Mouse (Mus musculus): ENCODE data around the gene Pigm. TPM values are rescaled to one million over a fixed set of nuclear protein-coding genes. Genes with fewer than 3 reads are reported as not detected.

Gene Pigm
- polyA plus RNA-seq, 1 experiment from 2014 or later: 6.6 TPM

DNA sequence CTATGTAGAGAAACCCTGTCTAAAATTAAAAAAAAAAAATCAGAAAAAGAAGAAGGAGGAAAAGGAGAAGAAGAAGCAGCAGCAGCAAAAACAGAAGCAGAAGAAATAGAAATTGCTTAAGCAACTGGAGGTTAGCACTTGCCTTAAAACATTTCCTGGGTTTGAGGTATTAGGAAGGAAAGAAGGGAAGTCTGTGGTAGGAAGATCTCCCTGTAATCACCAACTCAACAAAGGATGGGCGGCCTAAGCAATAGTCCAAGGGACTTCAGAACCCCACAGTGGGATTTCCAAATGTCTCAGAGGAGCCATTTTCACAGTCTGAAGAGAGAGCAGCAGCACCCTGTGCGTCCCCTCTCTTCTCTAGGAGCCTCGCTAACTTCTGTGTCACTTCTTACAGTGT is 23.9 kb upstream of the Pigm start:
- Histone ChIP-seq H3K4me1 (peaks cover 11% of the 10 kb centered on the region), H3K4me2 (no peak overlapping the region), H3K4me3 (no peak overlapping the region), H3K27me3 (peaks cover 49% of the 10 kb centered on the region), H3K27ac (no peak overlapping the region), H3K9me3 (no peaks in the 10 kb centered on the region), H3K36me3 (no peaks in the 10 kb centered on the region), H3K9ac (no peak overlapping the region)
- 82% methylated on average over 3 of the region's 3 CpGs for WGBS
- ATAC-seq (ENCODE audit: insufficient number of reproducible peaks, insufficient read depth, low FRiP score, low TSS enrichment, low read depth): no peak

DNA sequence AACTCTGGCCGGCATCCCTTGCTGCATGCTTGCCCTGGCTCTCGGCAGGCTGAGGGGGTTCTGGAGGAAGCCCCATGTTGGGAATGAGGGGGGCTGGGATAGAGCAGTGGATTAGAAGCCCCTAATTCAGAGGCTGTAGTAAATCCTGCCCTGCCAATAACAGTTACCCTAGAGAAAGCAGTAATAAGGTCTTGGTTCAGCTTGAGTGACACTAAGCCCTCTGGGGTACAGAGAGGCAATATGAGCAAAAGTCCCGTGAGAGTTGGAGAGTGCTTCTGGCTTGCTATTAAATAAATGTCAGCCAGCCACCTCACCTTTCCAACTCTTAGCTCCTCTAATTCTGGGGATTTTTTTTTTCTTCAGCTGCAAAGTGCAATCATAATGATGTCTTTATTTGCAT is 21.0 kb upstream of the Pigm start:
- Histone ChIP-seq H3K4me2 (no peak overlapping the region), H3K27me3 (peaks cover 45% of the 10 kb centered on the region), H3K9ac (no peak overlapping the region), H3K27ac (no peak overlapping the region), H3K4me3 (no peak overlapping the region), H3K36me3 (no peaks in the 10 kb centered on the region), H3K4me1 (peaks cover 4% of the 10 kb centered on the region), H3K9me3 (no peaks in the 10 kb centered on the region)
- WGBS: 30% methylated on average over 3 of the region's 3 CpGs
- no peak for ATAC-seq (ENCODE audit: insufficient number of reproducible peaks, insufficient read depth, low FRiP score, low TSS enrichment, low read depth)

DNA sequence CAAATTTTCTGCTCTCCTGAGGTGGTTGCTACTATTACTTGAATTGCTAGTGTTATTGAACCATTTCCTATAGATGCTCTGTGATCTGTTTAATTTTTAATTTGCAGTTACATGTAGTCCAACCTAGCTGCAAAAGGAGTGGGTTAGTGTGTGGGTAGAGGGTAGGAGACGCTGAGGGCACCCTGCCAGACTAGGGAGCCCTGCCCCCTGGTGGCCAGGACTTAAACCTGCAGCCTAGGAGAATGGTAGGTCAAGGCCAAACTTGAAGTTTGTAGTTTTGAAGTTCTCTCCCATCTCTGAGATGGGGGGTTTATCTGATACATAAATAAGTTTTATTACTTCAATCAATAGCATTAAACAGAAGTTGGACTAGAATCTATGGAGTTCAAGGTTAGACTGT is 18.8 kb upstream of the Pigm start:
- ATAC-seq (ENCODE audit: insufficient number of reproducible peaks, insufficient read depth, low FRiP score, low TSS enrichment, low read depth): no peak

DNA sequence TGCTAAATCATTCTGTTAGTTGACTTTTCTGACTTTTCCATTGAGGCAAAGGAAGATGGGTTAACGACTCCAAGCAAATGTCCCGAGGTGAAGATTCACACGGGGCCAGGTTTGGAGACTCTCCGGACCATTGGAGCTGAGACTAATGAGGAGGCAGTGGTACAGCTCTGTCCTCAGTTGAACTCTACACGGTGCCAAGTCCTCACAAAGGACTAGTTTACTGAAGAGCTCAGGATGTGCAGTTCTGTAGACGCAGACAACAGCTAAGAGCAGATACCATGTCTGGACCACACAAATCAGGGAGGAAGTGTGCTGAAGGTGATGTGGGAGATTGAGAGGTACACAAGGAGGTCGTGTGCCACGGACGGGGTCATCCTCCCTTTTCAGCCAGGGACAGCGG is 18.0 kb upstream of the Pigm start:
- Histone ChIP-seq H3K4me1 (no peaks in the 10 kb centered on the region), H3K9ac (no peak overlapping the region), H3K27ac (no peak overlapping the region), H3K4me2 (no peak overlapping the region), H3K9me3 (no peaks in the 10 kb centered on the region), H3K4me3 (no peak overlapping the region), H3K27me3 (peaks cover 23% of the 10 kb centered on the region; the same call in 1 of the 2 replicates), H3K36me3 (no peaks in the 10 kb centered on the region)
- 76% methylated on average over 10 of the region's 10 CpGs for WGBS
- ATAC-seq (ENCODE audit: insufficient number of reproducible peaks, insufficient read depth, low FRiP score, low TSS enrichment, low read depth): no peak

More for the DNA sequence above, 18.8 kb upstream of the Pigm start:
- Histone ChIP-seq H3K4me3 (no peak overlapping the region), H3K4me2 (no peak overlapping the region), H3K9ac (no peak overlapping the region), H3K27me3 (peaks cover 26% of the 10 kb centered on the region; the same call in 1 of the 2 replicates), H3K4me1 (no peaks in the 10 kb centered on the region), H3K9me3 (no peaks in the 10 kb centered on the region), H3K27ac (no peak overlapping the region), H3K36me3 (no peaks in the 10 kb centered on the region)
- WGBS: 0% methylated on average over 1 of the region's 1 CpGs

DNA sequence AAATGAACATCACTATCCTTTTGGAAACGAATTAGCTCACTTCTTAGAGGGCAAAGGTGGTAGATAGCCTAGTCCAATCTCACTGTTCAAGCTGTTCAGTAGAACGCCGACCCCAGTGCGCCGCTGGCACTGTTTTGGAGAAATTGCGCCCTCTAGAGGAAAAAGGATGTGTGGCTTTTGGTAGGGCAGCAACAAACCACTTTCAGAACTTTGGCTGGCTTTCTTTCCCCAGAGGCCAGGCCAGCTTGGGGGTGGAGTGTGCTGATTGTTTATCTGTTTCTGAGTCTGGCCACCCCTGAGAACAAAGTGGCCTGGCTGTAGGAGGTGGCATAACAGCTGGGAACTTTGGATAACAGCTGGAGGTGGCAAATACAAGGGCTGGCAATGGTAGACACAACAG is 11.7 kb upstream of the Pigm start:
- no peak for ATAC-seq (ENCODE audit: insufficient number of reproducible peaks, insufficient read depth, low FRiP score, low TSS enrichment, low read depth)
- Histone ChIP-seq H3K9me3 (no peaks in the 10 kb centered on the region), H3K4me1 (0 out of 2 replicates have a peak, but pooled peaks cover 7% of the 10 kb centered on the region), H3K36me3 (no peaks in the 10 kb centered on the region), H3K27me3 (peaks cover 11% of the 10 kb centered on the region), H3K4me2 (no peak overlapping the region), H3K9ac (no peak overlapping the region), H3K4me3 (no peak overlapping the region), H3K27ac (no peak overlapping the region)
- 12% methylated on average over 6 of the region's 6 CpGs for WGBS

DNA sequence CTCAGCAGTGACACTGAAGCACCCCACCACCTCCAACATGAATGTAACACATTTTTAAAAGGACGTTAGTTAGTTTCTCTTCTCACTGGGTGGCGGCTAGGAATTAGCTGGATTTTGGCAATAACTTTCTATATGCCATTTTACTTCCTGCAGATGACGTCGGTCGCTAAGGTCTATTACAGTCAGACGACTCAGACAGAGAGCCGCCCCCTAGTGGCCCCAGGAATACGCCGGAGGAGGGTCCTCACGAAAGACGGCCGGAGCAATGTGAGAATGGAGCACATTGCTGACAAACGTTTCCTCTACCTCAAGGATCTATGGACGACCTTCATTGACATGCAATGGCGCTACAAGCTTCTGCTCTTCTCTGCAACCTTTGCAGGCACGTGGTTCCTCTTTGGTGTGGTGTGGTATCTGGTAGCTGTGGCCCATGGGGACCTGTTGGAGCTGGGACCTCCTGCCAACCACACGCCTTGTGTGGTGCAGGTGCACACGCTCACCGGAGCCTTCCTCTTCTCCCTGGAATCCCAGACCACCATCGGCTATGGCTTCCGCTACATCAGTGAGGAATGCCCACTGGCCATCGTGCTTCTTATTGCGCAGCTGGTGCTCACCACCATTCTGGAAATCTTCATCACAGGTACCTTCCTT is 7.5 kb upstream of the Pigm start:
- 29% methylated on average over 23 of the region's 23 CpGs for WGBS
- Histone ChIP-seq H3K9ac (no peak overlapping the region), H3K9me3 (no peaks in the 10 kb centered on the region), H3K4me2 (peak overlapping the region; percentile 41), H3K27me3 (peaks cover 14% of the 10 kb centered on the region), H3K4me1 (0 out of 2 replicates have a peak, but pooled peaks cover 7% of the 10 kb centered on the region), H3K27ac (no peak overlapping the region), H3K36me3 (no peaks in the 10 kb centered on the region), H3K4me3 (no peak overlapping the region)
- no peak for ATAC-seq (ENCODE audit: insufficient number of reproducible peaks, insufficient read depth, low FRiP score, low TSS enrichment, low read depth)

DNA sequence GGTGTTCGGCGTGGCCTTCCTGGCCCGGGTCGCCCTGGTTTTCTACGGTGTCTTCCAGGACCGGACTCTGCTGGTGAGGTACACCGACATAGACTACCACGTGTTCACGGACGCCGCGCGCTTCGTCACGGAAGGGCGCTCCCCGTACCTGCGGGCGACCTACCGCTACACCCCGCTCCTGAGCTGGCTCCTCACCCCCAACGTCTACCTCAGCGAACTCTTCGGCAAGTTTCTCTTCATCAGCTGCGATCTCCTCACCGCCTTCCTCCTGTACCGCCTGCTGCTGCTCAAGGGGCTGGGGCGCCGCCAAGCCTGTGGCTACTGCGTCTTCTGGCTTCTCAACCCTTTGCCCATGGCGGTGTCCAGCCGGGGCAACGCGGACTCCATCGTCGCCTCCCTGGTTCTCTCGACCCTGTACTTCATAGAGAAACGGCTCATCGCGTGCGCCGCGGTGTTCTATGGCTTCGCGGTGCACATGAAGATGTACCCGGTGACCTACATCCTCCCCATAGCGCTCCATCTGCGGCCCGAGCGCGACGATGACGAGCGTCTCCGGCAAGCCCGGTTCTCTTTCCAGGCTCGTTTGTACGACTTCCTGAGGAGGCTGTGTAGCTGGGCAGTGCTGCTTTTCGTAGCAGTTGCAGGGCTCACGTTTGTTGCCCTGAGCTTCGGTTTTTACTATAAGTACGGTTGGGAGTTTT is 562 bp downstream of the Pigm start:
- Histone ChIP-seq H3K9me3 (no peaks in the 10 kb centered on the region), H3K4me3 (peak overlapping the region; percentile 97), H3K4me2 (peak overlapping the region; percentile 98), H3K4me1 (peaks cover 29% of the 10 kb centered on the region), H3K27me3 (no peaks in the 10 kb centered on the region), H3K27ac (peak overlapping the region; percentile 57), H3K36me3 (peaks cover 28% of the 10 kb centered on the region), H3K9ac (peak overlapping the region; percentile 92)
- WGBS: 3% methylated on average over 61 of the region's 62 CpGs
- ATAC-seq (ENCODE audit: insufficient number of reproducible peaks, insufficient read depth, low FRiP score, low TSS enrichment, low read depth): peak; percentile 54; the same call in 1 of the 2 replicates

DNA sequence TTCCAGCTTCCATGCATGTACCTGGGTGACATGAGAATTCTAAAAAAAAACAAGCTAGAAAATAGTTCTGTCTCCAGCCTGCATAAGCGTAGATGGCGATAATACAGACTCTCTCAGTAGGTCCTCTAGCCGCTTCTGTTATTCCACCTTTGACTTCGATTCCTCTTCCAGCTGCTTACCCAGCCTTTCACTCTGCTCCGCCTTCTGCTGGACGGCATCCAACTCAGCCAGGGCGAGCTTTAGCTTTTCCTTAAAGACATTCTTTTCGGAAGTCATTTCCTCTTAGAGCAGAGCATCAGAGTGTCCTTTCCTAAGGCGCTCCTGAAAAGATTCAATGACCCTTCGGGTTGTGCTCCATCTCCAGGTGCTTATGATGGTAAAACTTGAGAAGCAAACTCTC is 3.7 kb downstream of the Pigm start:
- Histone ChIP-seq H3K36me3 (peaks cover 28% of the 10 kb centered on the region), H3K4me2 (no peak overlapping the region)
- 81% methylated on average over 10 of the region's 10 CpGs for WGBS

DNA sequence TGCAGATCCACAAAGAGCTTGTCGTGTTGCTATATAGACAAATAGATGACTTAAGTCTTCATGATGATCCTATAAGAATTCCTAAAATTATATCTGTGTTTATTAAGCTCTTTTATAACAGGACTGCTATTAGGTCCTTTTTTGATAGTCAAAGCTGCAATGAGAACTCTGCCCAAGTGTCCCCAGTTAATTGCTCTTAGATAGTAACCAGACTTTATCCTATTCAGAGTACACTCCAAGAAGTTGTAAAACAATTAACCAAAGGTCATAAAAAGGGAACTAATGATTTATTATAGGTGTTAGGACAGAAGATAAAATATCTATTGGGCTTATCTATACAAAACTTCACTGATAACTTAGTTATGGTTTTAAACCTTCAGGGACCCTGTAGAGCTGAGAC is 5.7 kb downstream of the Pigm start:
- ATAC-seq (ENCODE audit: insufficient number of reproducible peaks, insufficient read depth, low FRiP score, low TSS enrichment, low read depth): no peak
- peaks cover 25% of the 10 kb centered on the region for H3K4me1 ChIP-seq
- H3K9me3 ChIP-seq: no peaks in the 10 kb centered on the region
- no peak overlapping the region for H3K9ac ChIP-seq
- H3K27me3 ChIP-seq: no peaks in the 10 kb centered on the region
- 92% methylated on average over 1 of the region's 1 CpGs for WGBS
- H3K36me3 ChIP-seq: peaks cover 28% of the 10 kb centered on the region
- H3K4me2 ChIP-seq: no peak overlapping the region
- no peak overlapping the region for H3K27ac ChIP-seq
- no peak overlapping the region for H3K4me3 ChIP-seq

More for the DNA sequence above, 3.7 kb downstream of the Pigm start:
- no peak overlapping the region for H3K27ac ChIP-seq
- H3K4me3 ChIP-seq: no peak overlapping the region
- H3K27me3 ChIP-seq: no peaks in the 10 kb centered on the region
- no peaks in the 10 kb centered on the region for H3K9me3 ChIP-seq
- ATAC-seq (ENCODE audit: insufficient number of reproducible peaks, insufficient read depth, low FRiP score, low TSS enrichment, low read depth): no peak
- no peak overlapping the region for H3K9ac ChIP-seq
- peaks cover 29% of the 10 kb centered on the region for H3K4me1 ChIP-seq

DNA sequence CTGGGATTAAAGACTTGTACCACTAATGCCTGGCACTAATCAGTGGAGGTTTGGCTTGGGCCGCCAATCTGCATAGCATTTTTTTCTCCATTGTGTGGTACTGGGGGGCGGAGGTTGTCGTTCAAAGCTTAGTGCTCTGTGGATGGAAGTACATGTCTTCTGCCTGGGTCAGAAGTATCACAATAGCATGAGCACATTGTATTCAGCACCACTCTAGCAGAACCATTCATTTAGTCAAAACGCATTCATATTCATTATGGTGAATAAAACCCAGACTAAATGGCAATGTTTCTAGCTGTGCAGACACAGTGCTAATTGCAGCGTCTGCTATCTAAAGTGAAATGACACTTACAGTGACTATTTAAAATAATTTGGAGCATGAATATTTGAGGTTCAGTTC is 10.9 kb downstream of the Pigm start:
- no peaks in the 10 kb centered on the region for H3K36me3 ChIP-seq
- H3K27me3 ChIP-seq: peaks cover 12% of the 10 kb centered on the region
- H3K4me1 ChIP-seq: peaks cover 8% of the 10 kb centered on the region
- no peak overlapping the region for H3K4me3 ChIP-seq
- no peaks in the 10 kb centered on the region for H3K9me3 ChIP-seq
- 85% methylated on average over 5 of the region's 5 CpGs for WGBS
- no peak overlapping the region for H3K9ac ChIP-seq
- no peak overlapping the region for H3K27ac ChIP-seq
- H3K4me2 ChIP-seq: no peak overlapping the region
- ATAC-seq (ENCODE audit: insufficient number of reproducible peaks, insufficient read depth, low FRiP score, low TSS enrichment, low read depth): no peak

DNA sequence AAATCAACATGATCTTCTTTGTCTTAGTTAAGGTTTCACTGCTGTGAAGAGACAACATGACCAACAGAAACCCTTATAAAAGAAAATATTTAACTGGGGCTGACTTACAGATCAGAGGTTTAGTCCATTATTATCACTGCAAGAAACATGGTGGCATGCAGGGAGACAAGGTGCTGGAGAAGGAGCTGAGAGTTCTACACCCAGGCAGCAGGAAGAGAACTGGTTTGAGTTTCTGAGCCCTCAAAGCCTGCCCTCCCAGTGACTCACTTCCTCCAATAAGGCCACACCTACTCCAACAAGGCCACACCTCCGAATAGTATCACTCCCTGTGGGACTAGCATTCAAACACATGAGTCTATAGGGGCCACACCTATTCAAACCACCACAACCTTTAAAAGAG is 14.4 kb downstream of the Pigm start:
- H3K36me3 ChIP-seq: no peaks in the 10 kb centered on the region
- H3K4me3 ChIP-seq: no peak overlapping the region
- peaks cover 9% of the 10 kb centered on the region for H3K4me1 ChIP-seq
- H3K27me3 ChIP-seq: peaks cover 25% of the 10 kb centered on the region
- no peak overlapping the region for H3K4me2 ChIP-seq
- no peaks in the 10 kb centered on the region for H3K9me3 ChIP-seq
- 67% methylated on average over 1 of the region's 1 CpGs for WGBS
- no peak for ATAC-seq (ENCODE audit: insufficient number of reproducible peaks, insufficient read depth, low FRiP score, low TSS enrichment, low read depth)
- no peak overlapping the region for H3K9ac ChIP-seq
- no peak overlapping the region for H3K27ac ChIP-seq
